Mouse (Mus musculus) telencephalon, adult 2 months (tissue): ENCODE data around the gene Prr5.
A peak's percentile ranks its signal among the peaks of the same experiment; 100 is the strongest.

ENCODE experiments used
- DNase-seq: peaks from one replicate; pipeline ENCODE4 v3.0.0-alpha.2; 2011; ENCODE audit warnings: low read depth, low spot score

Prr5 gene

GRCm38 (mm10) chr15:84657384-84658064 is 11.9 kb upstream of the Prr5 start:
- no peak for DNase-seq

GRCm38 (mm10) chr15:84658655-84659054 is 10.8 kb upstream of the Prr5 start:
- DNase-seq: no peak

- peak; percentile 34 for DNase-seq
Observed at GRCm38 (mm10) chr15:84659856-84660255, 9.6 kb upstream of the Prr5 start.

GRCm38 (mm10) chr15:84661274-84661673 is 8.1 kb upstream of the Prr5 start:
- no peak for DNase-seq

- peak; percentile 18 for DNase-seq
Observed at GRCm38 (mm10) chr15:84662952-84663684, 6.3 kb upstream of the Prr5 start.

GRCm38 (mm10) chr15:84663685-84664060 is 5.7 kb upstream of the Prr5 start:
- DNase-seq: no peak

GRCm38 (mm10) chr15:84664542-84665460 is 4.6 kb upstream of the Prr5 start:
- no peak for DNase-seq

- DNase-seq: no peak
Observed at GRCm38 (mm10) chr15:84665662-84666061, 3.8 kb upstream of the Prr5 start.

GRCm38 (mm10) chr15:84666065-84666464 is 3.4 kb upstream of the Prr5 start:
- DNase-seq: no peak

- DNase-seq: no peak
Observed at GRCm38 (mm10) chr15:84667601-84668000, 1.8 kb upstream of the Prr5 start.

- peak; percentile 17 for DNase-seq
Observed at GRCm38 (mm10) chr15:84669771-84670656, 594 bp downstream of the Prr5 start.

GRCm38 (mm10) chr15:84670657-84671055 is 1.2 kb downstream of the Prr5 start:
- no peak for DNase-seq

- peak; percentile 21 for DNase-seq
Observed at GRCm38 (mm10) chr15:84671401-84672307, 2.2 kb downstream of the Prr5 start.

- no peak for DNase-seq
Observed at GRCm38 (mm10) chr15:84672308-84672615, 2.8 kb downstream of the Prr5 start.

- DNase-seq: no peak
Observed at GRCm38 (mm10) chr15:84672616-84673015, 3.2 kb downstream of the Prr5 start.

- no peak for DNase-seq
Observed at GRCm38 (mm10) chr15:84674329-84675067, 5.1 kb downstream of the Prr5 start.

GRCm38 (mm10) chr15:84675317-84675716 is 5.9 kb downstream of the Prr5 start:
- DNase-seq: no peak

GRCm38 (mm10) chr15:84677943-84678342 is 8.5 kb downstream of the Prr5 start:
- peak; percentile 33 for DNase-seq

- no peak for DNase-seq
Observed at GRCm38 (mm10) chr15:84679090-84679489, 9.7 kb downstream of the Prr5 start.

GRCm38 (mm10) chr15:84679794-84680193 is 10.4 kb downstream of the Prr5 start:
- no peak for DNase-seq
